Mouse (Mus musculus) myocyte (in vitro differentiated cells): ENCODE results near the gene Mink1. TPM values are rescaled to one million over a fixed set of nuclear protein-coding genes. Genes with fewer than 3 reads are reported as not detected.
"Not testable (repeated sequence)": the region's sequence is repeated elsewhere in the genome, so short reads cannot be mapped to it uniquely, and the experiment has no call there.

Experiments used
- H3K27me3 ChIP-seq: one replicate; pipeline ENCODE4 v1.6.1; 2011; ENCODE audit not compliant: control insufficient read depth, insufficient read depth, insufficient read length
- H3K36me3 ChIP-seq: one replicate; pipeline ENCODE4 v1.6.1; 2011; ENCODE audit not compliant: control insufficient read depth, insufficient read depth
- H3K4me2 ChIP-seq: one replicate; pipeline ENCODE4 v1.6.1; 2011; ENCODE audit warnings: low read depth, control low read depth
- H3K4me3 ChIP-seq: one replicate; pipeline ENCODE4 v1.5.1; 2011; ENCODE audit warnings: mild to moderate bottlenecking, control low read depth, moderate library complexity
- H3K79me2 ChIP-seq: one replicate; pipeline ENCODE4 v1.6.1; 2011; ENCODE audit not compliant: control insufficient read depth, insufficient read depth
- H3ac ChIP-seq: one replicate; pipeline ENCODE4 v1.6.1; 2011; ENCODE audit not compliant: control insufficient read depth, insufficient read length
- CEBPB ChIP-seq: IDR thresholded peaks from 2 replicates; pipeline ENCODE4 v1.6.1; 2011; ENCODE audit warnings: mild to moderate bottlenecking, moderate library complexity; ENCODE audit not compliant: poor library complexity, insufficient read depth, severe bottlenecking
- E2F4 ChIP-seq: IDR thresholded peaks from one replicate; pipeline ENCODE4 v1.6.1; 2011; ENCODE audit warnings: mild to moderate bottlenecking, control low read depth, moderate library complexity; ENCODE audit not compliant: insufficient read depth
- MAX ChIP-seq: IDR thresholded peaks from one replicate; pipeline ENCODE4 v1.6.1; 2011; ENCODE audit warnings: low read depth, mild to moderate bottlenecking, control low read depth
- MYOD1 ChIP-seq, 3 experiments: IDR thresholded peaks; one replicate each; pipeline ENCODE4 v1.6.1; 2011; ENCODE audit warnings: control low read depth in 2 of 3, low read depth in 2 of 3, mild to moderate bottlenecking in 2 of 3, moderate library complexity in 1 of 3; ENCODE audit not compliant: insufficient read length in 2 of 3, control insufficient read depth in 1 of 3
- MYOG ChIP-seq, 3 experiments: IDR thresholded peaks; one replicate each; pipeline ENCODE4 v1.6.1; 2011; ENCODE audit warnings: control low read depth in 2 of 3, low read depth in 2 of 3, mild to moderate bottlenecking in 2 of 3; ENCODE audit not compliant: insufficient read length in 2 of 3, control insufficient read depth in 1 of 3, insufficient read depth in 1 of 3
- POLR2A ChIP-seq: IDR thresholded peaks from one replicate; pipeline ENCODE4 v1.6.1; 2011; ENCODE audit warnings: low read depth, mild to moderate bottlenecking, control low read depth, moderate library complexity; ENCODE audit not compliant: insufficient read length
- POLR2AphosphoS2 ChIP-seq: IDR thresholded peaks from one replicate; pipeline ENCODE4 v1.6.1; 2011; ENCODE audit warnings: low read depth, control low read depth; ENCODE audit not compliant: insufficient read length
- REST ChIP-seq: IDR thresholded peaks from one replicate; pipeline ENCODE4 v1.6.1; 2011; ENCODE audit warnings: mild to moderate bottlenecking, control low read depth, moderate library complexity; ENCODE audit not compliant: insufficient read depth, insufficient read length
- SRF ChIP-seq: IDR thresholded peaks from one replicate; pipeline ENCODE4 v1.6.1; 2011; ENCODE audit warnings: low read depth; ENCODE audit not compliant: control insufficient read depth, insufficient read length
- TCF12 ChIP-seq: IDR thresholded peaks from one replicate; pipeline ENCODE4 v1.6.1; 2011; ENCODE audit warnings: mild to moderate bottlenecking, control low read depth; ENCODE audit not compliant: poor library complexity, insufficient read depth, severe bottlenecking
- TCF3 ChIP-seq: IDR thresholded peaks from one replicate; pipeline ENCODE4 v1.6.1; 2011; ENCODE audit warnings: low read depth, control low read depth; ENCODE audit not compliant: insufficient read length
- USF1 ChIP-seq: IDR thresholded peaks from one replicate; pipeline ENCODE4 v1.6.1; 2011; ENCODE audit warnings: low read depth, mild to moderate bottlenecking, control low read depth, moderate library complexity
- polyA plus RNA-seq: library from polyadenylated mRNA; unstranded; fragments of >200 nt; fragmentation: generic; extraction: Trizol; gene quantifications from one replicate; pipeline ENCODE4 v1.2.1, GENCODE M21; 2012; ENCODE audit warnings: missing spikeins

Mink1 gene
- polyA plus RNA-seq, 1 experiment = 34.4 TPM

- TF ChIP-seq USF1 (no peak), E2F4 (no peak), CEBPB (no peak), TCF12 (no peak), TCF3 (no peak), POLR2A (no peak), REST (no peak), MYOG (IDR thresholded peaks at IDR 0.05; ENCODE audit: control insufficient read depth in 1 of 3, insufficient read depth in 1 of 3, insufficient read length in 2 of 3, low read depth in 2 of 3) (no peak), SRF (no peak), MYOD1 (IDR thresholded peaks at IDR 0.05; ENCODE audit: control insufficient read depth in 1 of 3, insufficient read length in 2 of 3, low read depth in 2 of 3) (no peak), MAX (no peak), POLR2AphosphoS2 (no peak)
- Histone ChIP-seq H3K4me2 (no peak overlapping the region), H3K79me2 (no peaks in the 10 kb centered on the region)
These were observed 44.2 kb upstream of the Mink1 start for GRCm38 (mm10) chr11:70518436-70518835.

GRCm38 (mm10) chr11:70518923-70519322, 43.8 kb upstream of the Mink1 start, which contains the start of gene Gltpd2:
Gene Gltpd2 (plus strand): TSS chr11:70519196.
- Histone ChIP-seq H3K4me2 (no peak within 1 kb of the TSS), H3K27me3 (no peaks in the 10 kb centered on the region), H3K36me3 (no peaks in the 10 kb centered on the region), H3K4me3 (no peak within 1 kb of the TSS), H3K79me2 (no peaks in the 10 kb centered on the region), H3ac (no peak within 1 kb of the TSS)
- no peak for TF ChIP-seq MYOD1 (IDR thresholded peaks at IDR 0.05; ENCODE audit: control insufficient read depth in 1 of 3, insufficient read length in 2 of 3, low read depth in 2 of 3)
- TF ChIP-seq POLR2AphosphoS2 = no peak
- TF ChIP-seq MYOG (IDR thresholded peaks at IDR 0.05; ENCODE audit: control insufficient read depth in 1 of 3, insufficient read depth in 1 of 3, insufficient read length in 2 of 3, low read depth in 2 of 3) = no peak
- no peak for TF ChIP-seq REST
- TF ChIP-seq SRF = no peak
- TF ChIP-seq E2F4 = no peak
- TF ChIP-seq POLR2A = no peak
- TF ChIP-seq CEBPB = no peak
- TF ChIP-seq USF1 = no peak
- TF ChIP-seq TCF3 = no peak
- TF ChIP-seq TCF12 = no peak
- TF ChIP-seq MAX = no peak

More at GRCm38 (mm10) chr11:70518436-70518835, 44.2 kb upstream of the Mink1 start:
- Histone ChIP-seq H3ac (no peak overlapping the region), H3K4me3 (no peak overlapping the region), H3K36me3 (no peaks in the 10 kb centered on the region), H3K27me3 (no peaks in the 10 kb centered on the region)

DNA sequence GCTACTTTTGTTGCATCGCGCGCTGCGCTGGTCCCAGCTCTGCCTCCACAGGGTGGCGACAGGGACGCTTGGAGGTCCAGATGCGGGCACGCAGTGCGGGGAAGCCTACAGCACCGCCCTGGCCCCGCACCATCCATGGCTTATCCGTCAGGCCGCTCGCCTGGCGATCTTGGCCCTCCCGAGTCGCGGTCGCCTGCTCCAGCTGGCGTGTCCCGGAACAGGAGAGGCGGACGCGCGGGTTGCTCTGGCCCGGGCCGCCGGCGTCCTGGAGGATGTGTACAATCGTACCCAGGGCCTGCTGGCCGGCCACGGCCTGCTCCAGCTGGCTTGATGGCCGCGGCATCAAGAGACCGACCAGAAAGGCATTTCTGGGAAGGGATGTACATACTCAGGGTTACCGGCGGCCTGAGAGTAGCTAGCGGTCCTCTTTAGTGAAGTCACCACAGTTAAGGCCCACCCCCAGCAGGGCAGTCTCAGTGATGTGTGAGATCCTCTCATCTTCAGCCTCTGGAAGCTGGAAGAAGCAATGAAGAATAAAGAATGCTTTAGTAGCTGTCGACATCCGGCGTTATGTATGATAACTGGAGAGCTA, 42.4 kb upstream of the Mink1 start:
- no peaks in the 10 kb centered on the region for H3K79me2 ChIP-seq
- no peak overlapping the region for H3K4me2 ChIP-seq
- H3K27me3 ChIP-seq = no peaks in the 10 kb centered on the region
- TF ChIP-seq POLR2AphosphoS2 = no peak
- no peak for TF ChIP-seq TCF12
- TF ChIP-seq CEBPB = no peak
- H3K4me3 ChIP-seq = no peak overlapping the region
- H3K36me3 ChIP-seq = no peaks in the 10 kb centered on the region
- H3ac ChIP-seq = no peak overlapping the region

DNA sequence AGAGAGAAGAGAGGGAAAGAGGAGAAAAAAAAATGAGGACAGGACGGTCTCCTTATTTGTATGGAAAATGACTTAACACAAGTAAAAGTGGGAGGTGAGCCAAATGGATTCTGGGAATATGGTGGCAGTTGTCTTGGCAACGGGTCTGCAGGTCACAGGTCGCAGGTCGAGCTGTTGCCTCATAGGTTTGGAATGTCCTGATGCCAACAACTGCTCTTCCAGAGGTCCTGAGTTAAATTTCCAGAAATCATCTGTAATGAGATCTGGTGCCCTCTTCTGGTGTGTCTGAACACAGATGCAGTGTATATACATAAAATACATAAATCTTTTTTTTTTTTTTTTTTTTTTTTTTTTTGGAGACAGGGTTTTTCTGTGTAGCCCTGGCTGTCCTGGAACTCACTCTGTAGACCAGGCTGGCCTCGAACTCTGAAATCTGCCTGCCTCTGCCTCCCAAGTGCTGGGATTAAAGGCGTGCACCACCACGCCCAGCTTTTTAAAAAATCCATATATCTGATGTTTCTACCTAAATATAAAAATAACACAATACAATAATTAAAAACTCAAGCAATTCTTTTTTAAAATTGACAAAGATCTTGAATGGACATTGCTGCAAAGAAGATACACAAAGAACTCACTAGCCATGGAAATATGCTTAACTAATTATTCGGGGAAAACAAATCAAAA, 39.2 kb upstream of the Mink1 start:
- H3ac ChIP-seq, H3K4me3 ChIP-seq, H3K4me2 ChIP-seq, H3K27me3 ChIP-seq: not testable (repeated sequence)
- Histone ChIP-seq H3K79me2 (peaks cover 15% of the 10 kb centered on the region), H3K36me3 (peaks cover 11% of the 10 kb centered on the region)

DNA sequence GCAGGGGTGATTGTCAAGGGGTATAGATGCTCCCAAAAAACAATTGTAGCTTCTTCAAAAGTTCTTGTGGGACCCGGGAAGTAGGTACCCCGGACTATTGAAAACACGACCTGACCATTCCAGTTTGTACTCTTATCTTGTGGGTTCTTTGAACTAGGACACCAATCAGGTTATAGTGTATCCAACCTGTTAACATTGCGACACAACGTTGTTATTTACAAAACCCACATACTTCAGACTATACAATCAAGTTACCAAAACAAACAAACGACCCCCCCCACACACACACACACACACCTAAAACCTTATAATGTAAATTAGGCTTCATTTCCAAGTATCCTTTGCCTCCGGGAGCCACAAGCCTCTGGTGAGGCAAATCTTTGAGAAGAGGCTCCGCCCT, 37.9 kb upstream of the Mink1 start:
- peak overlapping the region; percentile 78 for H3K4me2 ChIP-seq
- no peak overlapping the region for H3ac ChIP-seq
- TF ChIP-seq CEBPB = no peak
- TF ChIP-seq POLR2AphosphoS2 = no peak
- no peak for TF ChIP-seq MYOD1 (IDR thresholded peaks at IDR 0.05; ENCODE audit: control insufficient read depth in 1 of 3, insufficient read length in 2 of 3, low read depth in 2 of 3)
- TF ChIP-seq USF1 = no peak
- TF ChIP-seq E2F4 = no peak
- no peak for TF ChIP-seq REST
- TF ChIP-seq MAX = no peak
- TF ChIP-seq TCF3 = no peak
- H3K4me3 ChIP-seq = peak overlapping the region; percentile 81
- peaks cover 12% of the 10 kb centered on the region for H3K36me3 ChIP-seq
- peaks cover 15% of the 10 kb centered on the region for H3K79me2 ChIP-seq
- no peaks in the 10 kb centered on the region for H3K27me3 ChIP-seq
